Mouse (Mus musculus) CH12.LX (cell line): ENCODE data around the gene Ppard.

Experiments used
- BHLHE40 ChIP-seq: IDR thresholded peaks from 2 replicates; pipeline ENCODE4 v1.6.1; 2011; ENCODE audit warnings: mild to moderate bottlenecking, low read depth, low read length, improper control_type of control experiment
- CTCF ChIP-seq, 2 experiments: IDR thresholded peaks in 1 of 2; conservative IDR thresholded peaks in 1 of 2; 2 replicates each; pipeline ENCODE4 v1.5.1; 2011 to 2012; ENCODE audit warnings: low read depth in 2 of 2, low read length in 2 of 2, improper control_type of control experiment in 1 of 2, inconsistent platforms in 1 of 2, mild to moderate bottlenecking in 1 of 2, moderate library complexity in 1 of 2
- E2F4 ChIP-seq: IDR thresholded peaks from 2 replicates; pipeline ENCODE4 v1.6.1; 2011; ENCODE audit warnings: low read depth, low read length, improper control_type of control experiment; ENCODE audit not compliant: insufficient replicate concordance
- ELF1 ChIP-seq: IDR thresholded peaks from 2 replicates; pipeline ENCODE4 v1.6.1; 2014; ENCODE audit warnings: low read depth, mild to moderate bottlenecking, inconsistent platforms, low read length, improper control_type of control experiment
- EP300 ChIP-seq: IDR thresholded peaks from 2 replicates; pipeline ENCODE4 v1.6.1; 2011; ENCODE audit warnings: low read length, improper control_type of control experiment
- HCFC1 ChIP-seq: IDR thresholded peaks from 2 replicates; pipeline ENCODE4 v1.6.1; 2012; ENCODE audit warnings: low read depth, mild to moderate bottlenecking, inconsistent platforms, low read length, improper control_type of control experiment
- NELFE ChIP-seq: IDR thresholded peaks from 2 replicates; pipeline ENCODE4 v1.6.1; 2011; ENCODE audit warnings: low read depth, low read length, improper control_type of control experiment
- NRF1 ChIP-seq: IDR thresholded peaks from 2 replicates; pipeline ENCODE4 v1.6.1; 2014; ENCODE audit warnings: low read depth, mild to moderate bottlenecking, inconsistent platforms, low read length, improper control_type of control experiment, moderate library complexity
- POLR2A ChIP-seq: IDR thresholded peaks from 2 replicates; pipeline ENCODE4 v1.6.1; 2011; ENCODE audit warnings: low read depth, mild to moderate bottlenecking, improper control_type of control experiment, low read length
- RCOR1 ChIP-seq: conservative IDR thresholded peaks from 2 replicates; pipeline ENCODE4 v1.6.1; 2012; ENCODE audit warnings: low read depth, mild to moderate bottlenecking, inconsistent platforms, low read length, improper control_type of control experiment
- TCF12 ChIP-seq: IDR thresholded peaks from 2 replicates; pipeline ENCODE4 v1.6.1; 2014; ENCODE audit warnings: low read depth, mild to moderate bottlenecking, inconsistent platforms, low read length, improper control_type of control experiment
- ZC3H11A ChIP-seq: IDR thresholded peaks from 2 replicates; pipeline ENCODE4 v1.6.1; 2012; ENCODE audit warnings: low read depth, mild to moderate bottlenecking, inconsistent platforms, low read length, improper control_type of control experiment

DNA sequence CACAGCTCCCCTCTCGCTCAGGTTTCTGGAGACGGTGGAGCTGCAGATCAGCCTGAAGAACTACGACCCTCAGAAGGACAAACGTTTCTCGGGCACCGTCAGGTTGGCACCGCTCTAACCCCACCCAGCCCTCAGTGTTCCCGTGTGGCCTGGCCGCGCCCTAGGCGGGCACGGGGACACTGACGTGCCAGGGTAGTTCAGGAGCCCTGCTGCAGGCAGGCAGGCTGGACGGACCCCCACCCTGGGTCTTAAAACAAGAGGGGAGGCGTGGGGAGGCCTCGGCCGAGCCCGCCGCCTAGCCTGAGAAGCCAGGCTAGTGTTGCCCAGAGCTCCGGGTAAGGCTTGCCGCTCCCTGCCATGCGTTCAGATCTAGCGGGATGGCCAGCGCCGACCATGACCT lies 96.4 kb downstream of the Ppard start:
- TF ChIP-seq EP300: no peak
- no peak for TF ChIP-seq CTCF (conservative IDR thresholded peaks at IDR 0.05 in 1 of 2, IDR thresholded peaks at IDR 0.05 in 1 of 2; ENCODE audit: low read depth in 2 of 2, low read length in 2 of 2)
- TF ChIP-seq POLR2A: no peak
- TF ChIP-seq TCF12: no peak
- TF ChIP-seq BHLHE40: no peak
- TF ChIP-seq ELF1: no peak
- no peak for TF ChIP-seq NRF1
- no peak for TF ChIP-seq E2F4
- TF ChIP-seq NELFE: no peak
- TF ChIP-seq ZC3H11A: no peak
- no peak for TF ChIP-seq HCFC1
- no peak for TF ChIP-seq RCOR1
